10 mouse cellular contexts compared by ENCODE assay signal in the genomic region with DNA sequence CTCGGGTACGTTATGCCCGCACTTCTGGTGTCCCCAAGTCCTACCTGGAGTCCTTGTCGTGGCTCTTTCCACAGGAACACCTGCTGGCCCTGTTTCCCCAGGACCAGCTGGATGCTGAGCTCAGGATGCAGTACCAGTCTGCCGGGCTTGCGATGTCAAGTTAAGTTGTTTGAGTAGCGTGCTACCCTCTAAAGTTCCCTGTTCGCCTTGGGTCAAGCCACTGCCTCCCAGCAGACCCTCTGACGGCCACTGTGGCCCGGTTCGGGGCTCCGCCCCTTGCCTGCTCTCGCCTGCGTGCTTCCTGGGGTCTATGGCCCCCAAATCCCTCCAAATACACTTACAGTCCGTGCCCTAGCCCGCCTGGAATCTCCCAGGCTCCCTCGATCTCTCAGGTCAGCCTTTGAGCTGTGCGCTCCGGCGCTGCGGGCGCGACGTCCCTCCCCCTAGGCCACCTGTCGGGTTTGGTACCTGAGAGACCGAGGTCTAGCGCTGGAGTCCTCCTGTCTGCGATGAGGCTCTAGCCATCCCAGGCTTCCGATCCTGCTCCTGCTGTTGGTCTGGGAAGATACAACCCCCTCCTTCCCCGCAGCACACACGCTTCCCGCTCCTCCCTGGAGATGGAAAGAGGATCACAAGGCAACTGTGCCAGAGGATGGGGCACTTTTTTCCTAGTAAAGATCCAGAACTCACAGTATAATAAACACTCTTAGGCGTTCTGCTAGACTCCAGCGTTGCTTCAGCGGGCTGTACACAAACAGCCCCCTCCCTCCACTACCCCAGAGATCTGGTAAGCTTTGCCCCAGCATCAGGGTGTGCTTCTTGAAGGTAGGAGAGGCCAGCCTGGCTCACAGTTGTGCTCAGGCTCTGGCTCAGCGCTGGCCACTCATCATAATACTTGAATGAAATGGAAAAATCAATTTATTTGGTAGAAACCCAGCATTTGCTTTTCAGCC. TPM values are rescaled to one million over a fixed set of nuclear protein-coding genes. Genes with fewer than 3 reads are reported as not detected.
A peak's percentile ranks its signal among the peaks of the same experiment; 100 is the strongest.
DNase-seq lines count a peak whose midpoint lies in the region; ATAC-seq lines count a peak whose summit lies in the region.
"Had no signal": no experiment of that assay in that cellular context is flagged by ENCODE, and none has a peak within 500 bp of the region (broad histone marks: within the 10 kb centered on the region; RNA-seq: fewer than 3 reads in every experiment).

Gene Casr (minus strand): TSS at position 756 of the 953 bp plus-strand sequence.

- intact Hi-C loops in left cerebral cortex, postnatal 10 days (cut with DNase I), result no loop called here

- WGBS in embryonic facial prominence, embryonic 13.5 days, result 4% methylated on average over 36 of the region's 36 CpGs
- WGBS in neural tube, embryonic 15.5 days, result 2% methylated on average over 36 of the region's 36 CpGs

- no peak within 1 kb of the TSS for H3K27ac ChIP-seq in embryonic facial prominence, embryonic 13.5 days
- H3K27ac ChIP-seq in neural tube, embryonic 15.5 days (replicated peaks), result no peak within 1 kb of the TSS
- H3K27ac ChIP-seq: macrophage had no signal

- peak within 1 kb of the TSS; percentile 72 for H3K4me2 ChIP-seq in embryonic facial prominence, embryonic 13.5 days
- peak within 1 kb of the TSS; percentile 92 for H3K4me2 ChIP-seq in neural tube, embryonic 15.5 days

- H3K4me1 ChIP-seq in embryonic facial prominence, embryonic 13.5 days, result peaks cover 11% of the 10 kb centered on the region; the same call in 1 of the 2 replicates
- peaks cover 11% of the 10 kb centered on the region for H3K4me1 ChIP-seq in neural tube, embryonic 15.5 days

- peaks cover 33% of the 10 kb centered on the region for H3K27me3 ChIP-seq in embryonic facial prominence, embryonic 13.5 days
- H3K27me3 ChIP-seq in neural tube, embryonic 15.5 days (replicated peaks), result peaks cover 11% of the 10 kb centered on the region

- peak within 1 kb of the TSS; percentile 39 for H3K4me3 ChIP-seq in embryonic facial prominence, embryonic 13.5 days
- peak within 1 kb of the TSS; percentile 44 for H3K4me3 ChIP-seq in neural tube, embryonic 15.5 days (replicated peaks)
- H3K4me3 ChIP-seq: erythroblast, embryonic 14.5 days had no signal

- peak within 1 kb of the TSS; percentile 55 for H3K9ac ChIP-seq in embryonic facial prominence, embryonic 13.5 days
- H3K9ac ChIP-seq in neural tube, embryonic 15.5 days (replicated peaks), result peak within 1 kb of the TSS; percentile 38; the same call in 1 of the 2 replicates

- ATAC-seq in embryonic facial prominence, embryonic 13.5 days (ENCODE audit: insufficient number of reproducible peaks, insufficient read depth, low FRiP score, low TSS enrichment, low read depth), result 0 out of 2 replicates have a peak, but pooled peaks have one; percentile 26
- ATAC-seq in neural tube, embryonic 15.5 days (ENCODE audit: low FRiP score), result peak; percentile 31

- DNase-seq in kidney, adult 18-20 months, result peak; percentile 36
- no peak for DNase-seq in kidney, postnatal 14 days
- DNase-seq in kidney, postnatal 10 days, result peak; percentile 26
- DNase-seq in left cerebral cortex, postnatal 10 days (ENCODE audit: extremely low spot score in 1 of 2, low spot score in 2 of 2), result no peak
- no peak for DNase-seq in layer of hippocampus, adult 8-10 months (ENCODE audit: low spot score in 2 of 2)
- DNase-seq in right cerebral cortex, adult 2 months (ENCODE audit: low spot score in 2 of 2), result no peak

- H3K36me3 ChIP-seq in embryonic facial prominence, embryonic 13.5 days, result no peaks in the 10 kb centered on the region
- H3K36me3 ChIP-seq in neural tube, embryonic 15.5 days, result no peaks in the 10 kb centered on the region

- no peaks in the 10 kb centered on the region for H3K9me3 ChIP-seq in embryonic facial prominence, embryonic 13.5 days
- no peaks in the 10 kb centered on the region for H3K9me3 ChIP-seq in neural tube, embryonic 15.5 days (replicated peaks)

RNA-seq across cellular contexts. Expression of gene Casr, which starts in this region (rescaled TPM):
- polyA plus RNA-seq in embryonic facial prominence, embryonic 13.5 days (2015; fragmentation: Nextera tagmentation; extraction: Ambion mirVana), result 0.50 and 0.52 TPM in 2 replicates
- polyA plus RNA-seq in neural tube, embryonic 15.5 days (2015; fragmentation: Nextera tagmentation; extraction: Ambion mirVana), result 0.04 and 0.15 TPM in 2 replicates
- total RNA-seq in left cerebral cortex, postnatal 10 days (2021), result 1 to 10 TPM; 2.4 to 3.1 TPM
- total RNA-seq in layer of hippocampus, adult 8-10 months (2022), result under 1 TPM in 3 of 4 experiments, not detected in 1; 0.16 to 0.43 (median 0.39) TPM
- polyA plus RNA-seq: erythroblast, embryonic 14.5 days; macrophage had no signal

Comparison
In these comparisons a context has a peak if more than half of its experiments do, and no peak if none do; other contexts are left out.
1. DNase-seq: peak in kidney, adult 18-20 months (single experiment) and kidney, postnatal 10 days (single experiment); none in kidney, postnatal 14 days (single experiment), left cerebral cortex, postnatal 10 days (0 of 2), layer of hippocampus, adult 8-10 months (0 of 2) and right cerebral cortex, adult 2 months (0 of 2).
2. Peak in ATAC-seq, H3K4me3 ChIP-seq, H3K9ac ChIP-seq and H3K4me2 ChIP-seq in embryonic facial prominence, embryonic 13.5 days; RNA of the gene not detected or under 1 TPM.
3. Peak in ATAC-seq, H3K4me3 ChIP-seq, H3K9ac ChIP-seq and H3K4me2 ChIP-seq in neural tube, embryonic 15.5 days; RNA of the gene not detected or under 1 TPM.